Mouse (Mus musculus) right cerebral cortex, postnatal 10 days (tissue): ENCODE data around the gene Ddx51.

Source experiments
- DNase-seq, 2 experiments: peaks; one replicate each; pipeline ENCODE4 v3.0.0; 2021; ENCODE audit warnings: low spot score in 2 of 2

Gene Ddx51

GRCm38 (mm10) chr5:110659682-110660081, 6.4 kb downstream of the Ddx51 start:
- no peak for DNase-seq

- DNase-seq, result no peak
Observed at GRCm38 (mm10) chr5:110664041-110664440, 10.8 kb downstream of the Ddx51 start.

- no peak for DNase-seq
Observed at GRCm38 (mm10) chr5:110664750-110665269, 11.6 kb downstream of the Ddx51 start.

- peak in 1 of 2 experiments; percentile 43 for DNase-seq
Observed at GRCm38 (mm10) chr5:110665486-110666121, 12.4 kb downstream of the Ddx51 start.

GRCm38 (mm10) chr5:110682041-110682440, 28.8 kb downstream of the Ddx51 start:
- no peak for DNase-seq

GRCm38 (mm10) chr5:110698617-110699016, 45.4 kb downstream of the Ddx51 start:
- DNase-seq, result no peak

GRCm38 (mm10) chr5:110704004-110704403, 50.8 kb downstream of the Ddx51 start:
- DNase-seq, result no peak

- no peak for DNase-seq
Observed at GRCm38 (mm10) chr5:110709256-110709655, 56.0 kb downstream of the Ddx51 start.
